Mouse (Mus musculus) midbrain, embryonic 13.5 days (tissue): Measurements from ENCODE around the gene Pabpc1l. TPM values are rescaled to one million over a fixed set of nuclear protein-coding genes. Genes with fewer than 3 reads are reported as not detected.
A peak's percentile ranks its signal among the peaks of the same experiment; 100 is the strongest.

Experiments
- ATAC-seq: fragments of 200-750 bp; cut with Nextera tagmentation; 2 replicates; pipeline ENCODE4 v1.8.0; 2017; ENCODE audit warnings: mild to moderate bottlenecking, moderate TSS enrichment, moderate library complexity
- H3K27ac ChIP-seq: fragments of 300-500 bp; sonication (generic); 2 replicates; pipeline ENCODE4 v1.5.1; 2015; ENCODE audit warnings: inconsistent platforms, mild to moderate bottlenecking, moderate library complexity
- H3K27me3 ChIP-seq: fragments of 300-500 bp; sonication (generic); 2 replicates; pipeline ENCODE4 v1.6.1; 2015; ENCODE audit warnings: mild to moderate bottlenecking, inconsistent platforms
- H3K36me3 ChIP-seq: fragments of 300-500 bp; sonication (generic); 2 replicates; pipeline ENCODE4 v1.6.1; 2015; ENCODE audit warnings: mild to moderate bottlenecking, inconsistent platforms
- H3K4me1 ChIP-seq: fragments of 300-500 bp; sonication (generic); replicated peaks from 2 replicates; pipeline ENCODE4 v1.6.1; 2015; ENCODE audit warnings: inconsistent platforms
- H3K4me2 ChIP-seq: fragments of 300-500 bp; sonication (generic); replicated peaks from 2 replicates; pipeline ENCODE4 v1.6.1; 2015; ENCODE audit warnings: moderate library complexity, mild to moderate bottlenecking, inconsistent platforms
- H3K4me3 ChIP-seq: fragments of 300-500 bp; sonication (generic); replicated peaks from 2 replicates; pipeline ENCODE4 v1.5.1; 2015; ENCODE audit warnings: mild to moderate bottlenecking, inconsistent platforms
- H3K9ac ChIP-seq: fragments of 300-500 bp; sonication (generic); replicated peaks from 2 replicates; pipeline ENCODE4 v1.6.1; 2015; ENCODE audit warnings: mild to moderate bottlenecking, inconsistent platforms
- H3K9me3 ChIP-seq: fragments of 300-500 bp; sonication (generic); 2 replicates; pipeline ENCODE4 v1.6.1; 2016; ENCODE audit warnings: mild to moderate bottlenecking, inconsistent platforms
- WGBS: fragments of 180-500 bp; shearing (Covaris S2); methylation state at CpG from one replicate; pipeline ENCODE4 v1.1.7; 2015; 5-methylcytosine and 5-hydroxymethylcytosine counted together
- polyA plus RNA-seq: library from polyadenylated mRNA; unstranded; fragments of >200 nt; fragmentation: Nextera tagmentation; extraction: Ambion mirVana; gene quantifications from 2 replicates; pipeline ENCODE4 v1.2.1, GENCODE M21; 2015

The Pabpc1l gene
- polyA plus RNA-seq, 1 experiment from 2014 or later: 1.8 TPM

DNA sequence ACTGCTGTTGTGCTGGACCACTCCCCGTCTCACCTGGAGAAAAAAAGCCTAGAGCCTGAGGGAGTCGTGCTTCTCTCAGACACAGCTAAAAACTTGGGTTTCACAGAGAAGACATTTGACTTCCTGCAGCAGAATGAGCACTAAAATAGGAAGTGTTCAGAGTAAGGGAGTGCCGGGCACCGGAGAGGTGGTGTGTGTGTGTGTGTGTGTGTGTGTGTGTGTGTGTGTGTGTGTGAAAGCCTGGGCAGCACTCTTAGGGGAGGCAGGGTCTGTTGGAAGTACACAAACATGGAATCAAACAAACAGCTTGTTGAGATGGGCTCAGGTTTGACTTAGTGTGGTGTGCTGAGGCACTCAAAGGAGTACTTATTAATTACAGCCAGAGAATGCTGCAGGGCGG, 49.8 kb downstream of the Pabpc1l start:
- no peak overlapping the region for H3K27ac ChIP-seq
- 60% methylated on average over 5 of the region's 5 CpGs for WGBS
- H3K4me3 ChIP-seq: peak overlapping the region; percentile 96
- H3K9me3 ChIP-seq: no peaks in the 10 kb centered on the region
- H3K27me3 ChIP-seq: no peaks in the 10 kb centered on the region
- H3K9ac ChIP-seq: peak overlapping the region; percentile 92
- H3K4me1 ChIP-seq: peaks cover 15% of the 10 kb centered on the region
- peak overlapping the region; percentile 95 for H3K4me2 ChIP-seq
- ATAC-seq: no peak
- H3K36me3 ChIP-seq: peaks cover 8% of the 10 kb centered on the region

DNA sequence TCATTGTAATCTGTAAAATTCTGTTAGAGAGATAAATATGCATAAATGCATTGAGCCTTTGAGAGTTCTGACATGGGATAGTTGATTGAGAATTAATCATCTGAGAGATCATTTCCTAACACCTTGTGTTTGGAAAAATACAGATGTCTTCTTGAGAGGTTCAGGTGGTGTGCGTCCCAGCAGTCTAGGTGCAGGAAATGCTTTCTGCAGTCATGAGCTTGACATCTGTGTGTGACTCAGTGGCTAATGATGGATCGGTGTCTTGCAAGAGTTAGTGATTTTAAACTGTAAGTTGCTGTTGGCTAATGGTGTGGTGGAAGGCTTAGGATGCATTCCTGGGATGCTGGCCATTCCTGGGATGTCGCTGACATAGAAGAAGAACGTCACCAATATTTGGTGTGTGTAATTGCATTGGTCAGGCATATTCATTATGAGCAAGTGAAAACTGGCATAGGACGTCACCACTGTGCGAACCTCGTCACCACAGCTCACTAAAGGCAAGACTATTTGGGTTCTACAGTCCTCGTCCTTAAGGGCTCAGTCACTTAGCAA, 51.7 kb downstream of the Pabpc1l start:
- H3K27ac ChIP-seq: no peak overlapping the region
- peaks cover 26% of the 10 kb centered on the region for H3K36me3 ChIP-seq
- WGBS: 95% methylated on average over 8 of the region's 8 CpGs
- no peaks in the 10 kb centered on the region for H3K9me3 ChIP-seq
- no peaks in the 10 kb centered on the region for H3K27me3 ChIP-seq
- no peak overlapping the region for H3K4me3 ChIP-seq
- H3K9ac ChIP-seq: no peak overlapping the region
- no peak for ATAC-seq
- peaks cover 13% of the 10 kb centered on the region for H3K4me1 ChIP-seq
- H3K4me2 ChIP-seq: no peak overlapping the region

DNA sequence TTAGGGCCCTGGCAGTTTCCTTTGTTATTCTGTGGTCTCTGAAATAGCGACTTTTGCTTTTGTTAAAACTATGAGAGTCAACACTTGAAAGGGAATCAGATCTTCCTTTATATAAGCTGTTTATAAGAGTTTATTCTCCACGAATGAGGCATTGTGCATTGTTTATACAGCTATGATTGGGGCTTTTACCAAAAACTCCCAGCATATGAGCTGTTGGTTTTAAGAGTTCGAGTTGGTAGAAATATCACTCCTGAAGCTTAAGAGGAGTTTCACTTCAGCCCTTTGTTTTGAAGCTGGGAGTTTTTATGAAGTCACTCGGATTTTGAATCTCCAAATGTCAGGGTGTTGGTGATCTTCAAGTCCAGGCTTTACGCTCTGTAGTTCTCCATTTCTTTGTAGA, 52.6 kb downstream of the Pabpc1l start:
- H3K27ac ChIP-seq: no peak overlapping the region
- no peak overlapping the region for H3K4me3 ChIP-seq
- H3K4me1 ChIP-seq: peaks cover 13% of the 10 kb centered on the region
- no peak for ATAC-seq
- no peaks in the 10 kb centered on the region for H3K9me3 ChIP-seq
- H3K4me2 ChIP-seq: no peak overlapping the region
- no peaks in the 10 kb centered on the region for H3K27me3 ChIP-seq
- H3K36me3 ChIP-seq: peaks cover 35% of the 10 kb centered on the region
- WGBS: 88% methylated on average over 5 of the region's 5 CpGs
- no peak overlapping the region for H3K9ac ChIP-seq

DNA sequence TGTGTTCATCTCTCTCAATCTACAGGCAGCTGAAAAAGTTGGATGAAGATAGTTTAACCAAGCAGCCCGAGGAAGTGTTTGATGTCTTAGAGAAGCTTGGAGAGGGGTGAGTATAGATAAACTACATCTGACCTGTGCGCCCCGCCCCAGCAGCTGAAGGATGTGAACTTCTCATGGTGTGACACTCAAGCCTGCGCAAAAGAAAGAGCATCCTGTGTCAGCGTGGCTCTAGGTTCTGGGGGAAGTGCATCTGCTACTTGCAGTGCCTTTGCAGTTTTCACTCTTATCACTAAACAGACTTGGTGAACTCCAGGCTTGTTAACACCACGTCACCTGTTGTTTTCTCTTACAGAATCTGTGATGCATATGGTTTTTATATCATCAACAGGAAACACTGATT, 54.2 kb downstream of the Pabpc1l start:
- Histone ChIP-seq H3K9me3 (no peaks in the 10 kb centered on the region), H3K4me2 (no peak overlapping the region), H3K4me1 (peaks cover 12% of the 10 kb centered on the region), H3K27me3 (no peaks in the 10 kb centered on the region), H3K27ac (no peak overlapping the region), H3K9ac (no peak overlapping the region), H3K36me3 (peaks cover 52% of the 10 kb centered on the region), H3K4me3 (no peak overlapping the region)
- no peak for ATAC-seq
- WGBS: 92% methylated on average over 6 of the region's 6 CpGs

DNA sequence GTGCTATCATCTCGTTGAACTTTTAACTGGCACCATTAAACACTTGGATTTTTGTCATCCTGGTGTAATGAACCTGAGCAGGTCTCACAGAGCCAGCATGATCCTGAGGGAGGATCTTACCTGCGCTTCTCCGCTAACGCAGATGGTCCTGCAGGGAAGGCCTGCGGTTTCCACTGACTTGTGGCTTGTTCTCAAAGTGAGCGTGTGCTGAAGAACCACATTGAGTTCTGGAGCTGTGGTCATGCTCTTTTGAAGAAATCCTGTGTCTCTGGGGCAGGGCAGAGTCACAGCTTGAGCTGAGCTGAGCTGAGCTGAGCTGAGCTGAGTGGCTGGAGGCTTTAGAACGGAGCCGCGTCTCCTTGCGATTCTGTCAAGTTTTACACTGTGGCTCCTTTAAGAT, 56.3 kb downstream of the Pabpc1l start:
- Histone ChIP-seq H3K27me3 (no peaks in the 10 kb centered on the region), H3K9me3 (no peaks in the 10 kb centered on the region), H3K4me3 (no peak overlapping the region), H3K27ac (no peak overlapping the region), H3K36me3 (peaks cover 66% of the 10 kb centered on the region), H3K4me2 (no peak overlapping the region), H3K9ac (no peak overlapping the region), H3K4me1 (no peaks in the 10 kb centered on the region)
- ATAC-seq: no peak
- 98% methylated on average over 10 of the region's 10 CpGs for WGBS

DNA sequence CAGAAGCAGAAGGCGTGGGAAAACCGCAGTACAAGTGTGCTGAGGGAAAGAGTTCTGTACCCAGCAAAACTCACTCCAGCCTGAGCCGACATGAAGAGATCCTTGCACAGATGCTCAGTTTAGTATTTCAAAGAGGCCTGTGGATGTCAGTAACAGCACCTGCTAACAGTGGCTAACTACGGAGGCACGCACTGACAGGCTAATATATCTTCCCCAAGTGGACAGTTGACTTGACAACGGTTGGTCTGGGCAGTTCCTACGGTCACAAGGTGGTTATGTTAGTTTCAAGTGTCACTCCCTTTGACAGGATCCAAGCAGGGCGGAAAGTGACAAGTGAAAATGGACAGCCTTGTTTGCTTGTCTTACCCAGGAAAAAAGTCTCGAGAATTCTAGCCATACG, 56.9 kb downstream of the Pabpc1l start:
- no peak overlapping the region for H3K9ac ChIP-seq
- H3K4me3 ChIP-seq: no peak overlapping the region
- 96% methylated on average over 10 of the region's 10 CpGs for WGBS
- H3K27me3 ChIP-seq: no peaks in the 10 kb centered on the region
- no peak for ATAC-seq
- no peak overlapping the region for H3K27ac ChIP-seq
- no peaks in the 10 kb centered on the region for H3K4me1 ChIP-seq
- no peaks in the 10 kb centered on the region for H3K9me3 ChIP-seq
- no peak overlapping the region for H3K4me2 ChIP-seq
- H3K36me3 ChIP-seq: peaks cover 72% of the 10 kb centered on the region

DNA sequence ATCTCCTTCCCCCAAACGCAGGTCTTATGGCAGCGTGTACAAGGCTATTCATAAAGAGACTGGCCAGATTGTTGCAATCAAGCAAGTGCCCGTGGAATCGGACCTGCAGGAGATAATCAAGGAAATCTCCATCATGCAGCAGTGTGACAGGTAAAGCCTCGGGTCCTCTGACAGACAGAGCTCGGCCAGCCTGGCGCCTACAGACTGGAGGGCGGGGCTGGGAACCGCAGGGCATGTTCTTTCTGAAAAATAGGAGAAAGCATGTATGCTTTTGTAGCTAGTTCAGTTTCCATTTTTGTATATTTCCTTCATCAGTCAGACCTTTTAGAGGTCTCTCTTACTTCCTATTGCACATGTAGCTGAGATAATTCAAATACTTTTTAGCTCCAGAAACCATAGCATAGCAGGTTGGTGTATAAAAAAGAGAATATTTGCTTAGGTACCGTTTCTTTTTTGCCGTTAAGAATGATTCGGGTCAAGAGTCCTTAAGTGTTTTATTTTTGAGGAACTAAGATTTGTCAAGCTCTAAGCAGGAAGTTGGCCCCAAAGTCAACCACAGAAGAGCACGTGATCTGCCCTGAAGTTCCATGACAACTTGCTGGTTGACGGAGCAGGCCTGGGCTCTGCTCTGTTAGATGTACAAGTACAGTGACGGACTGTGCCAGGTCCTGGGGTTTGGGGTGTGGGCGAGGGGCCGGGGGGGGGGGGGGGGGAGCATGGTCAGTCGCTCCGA, 58.5 kb downstream of the Pabpc1l start:
- Histone ChIP-seq H3K36me3 (peaks cover 88% of the 10 kb centered on the region), H3K4me2 (no peak overlapping the region), H3K9me3 (no peaks in the 10 kb centered on the region), H3K4me1 (no peaks in the 10 kb centered on the region), H3K27me3 (no peaks in the 10 kb centered on the region), H3K27ac (no peak overlapping the region), H3K9ac (no peak overlapping the region), H3K4me3 (no peak overlapping the region)
- no peak for ATAC-seq
- 95% methylated on average over 19 of the region's 19 CpGs for WGBS

DNA sequence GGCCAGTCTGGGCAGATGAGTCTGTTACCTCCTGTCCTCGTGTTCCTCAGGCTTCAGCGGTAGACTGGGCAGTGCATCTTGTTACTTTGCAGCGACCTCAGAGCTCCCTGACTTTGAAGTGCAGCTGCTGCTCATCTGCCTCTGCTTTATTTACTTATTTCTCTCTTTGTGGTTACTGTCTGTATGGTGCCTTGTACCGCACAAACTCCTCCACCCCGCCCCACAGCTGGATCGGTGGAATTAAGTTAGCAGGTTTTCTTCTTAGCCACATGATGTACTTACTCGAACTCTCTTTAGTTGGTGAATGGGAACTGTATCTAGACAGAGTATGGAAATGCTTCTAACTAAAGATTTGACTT, 59.1 kb downstream of the Pabpc1l start:
- no peak for ATAC-seq
- Histone ChIP-seq H3K4me3 (no peak overlapping the region), H3K27me3 (no peaks in the 10 kb centered on the region), H3K9me3 (no peaks in the 10 kb centered on the region), H3K4me1 (no peaks in the 10 kb centered on the region), H3K9ac (no peak overlapping the region), H3K36me3 (peaks cover 93% of the 10 kb centered on the region), H3K4me2 (no peak overlapping the region), H3K27ac (no peak overlapping the region)
- WGBS: 95% methylated on average over 7 of the region's 7 CpGs

DNA sequence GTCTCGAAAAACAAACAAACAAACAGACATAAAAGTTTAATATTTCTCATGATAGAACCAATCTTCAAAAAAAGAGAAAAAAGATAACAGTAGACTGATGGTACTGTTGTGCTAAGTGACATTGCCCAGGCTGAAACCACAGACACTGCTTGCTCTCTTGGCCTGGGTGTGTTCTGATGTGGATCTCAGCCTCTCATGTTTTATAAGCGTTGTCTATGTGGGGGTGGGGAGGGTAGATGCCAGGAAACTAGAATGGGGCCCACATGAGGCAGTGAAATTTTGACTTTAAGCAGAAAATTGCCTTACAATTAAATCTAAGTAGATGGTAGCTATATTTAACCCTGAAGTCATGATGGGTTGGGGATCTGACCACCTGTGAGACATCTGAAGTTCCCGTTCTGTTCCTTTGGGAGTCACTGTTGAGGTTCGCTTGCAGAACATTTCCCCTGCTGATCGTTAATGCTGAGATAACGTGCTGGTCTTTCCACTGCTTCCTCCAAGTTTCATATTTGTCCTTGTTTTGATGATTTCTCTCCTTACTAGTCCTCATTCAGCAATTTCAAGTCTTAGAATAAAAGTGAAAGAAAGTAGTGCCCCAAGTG, 62.3 kb downstream of the Pabpc1l start:
- Histone ChIP-seq H3K9me3 (no peaks in the 10 kb centered on the region), H3K4me2 (no peak overlapping the region), H3K4me3 (no peak overlapping the region), H3K36me3 (peaks cover 87% of the 10 kb centered on the region), H3K4me1 (no peaks in the 10 kb centered on the region), H3K27me3 (no peaks in the 10 kb centered on the region), H3K9ac (no peak overlapping the region), H3K27ac (no peak overlapping the region)
- 95% methylated on average over 6 of the region's 6 CpGs for WGBS
- no peak for ATAC-seq

DNA sequence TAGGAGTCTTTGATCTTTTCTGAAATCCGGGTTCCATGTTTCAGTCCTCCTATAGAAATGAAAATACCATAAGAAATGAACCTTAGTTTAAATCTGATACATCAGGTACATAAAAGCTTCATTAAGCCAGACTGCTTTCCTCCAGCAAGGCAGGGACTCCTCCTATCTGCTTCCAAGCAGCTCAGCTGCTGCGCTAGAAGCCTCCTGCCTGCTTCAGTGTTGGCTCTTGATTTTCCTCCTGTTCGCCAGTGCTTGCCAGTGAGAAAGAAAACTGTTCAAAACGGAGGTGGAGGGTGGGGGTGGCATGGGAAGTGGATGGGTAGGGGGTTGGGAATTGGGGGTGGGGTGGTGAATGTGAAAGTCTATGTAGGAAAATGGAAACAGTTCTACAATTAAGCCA, 64.3 kb downstream of the Pabpc1l start:
- no peak overlapping the region for H3K4me2 ChIP-seq
- no peak for ATAC-seq
- H3K27me3 ChIP-seq: no peaks in the 10 kb centered on the region
- H3K36me3 ChIP-seq: peaks cover 69% of the 10 kb centered on the region
- H3K4me1 ChIP-seq: no peaks in the 10 kb centered on the region
- H3K27ac ChIP-seq: no peak overlapping the region
- 91% methylated on average over 4 of the region's 4 CpGs for WGBS
- no peak overlapping the region for H3K9ac ChIP-seq
- no peaks in the 10 kb centered on the region for H3K9me3 ChIP-seq
- H3K4me3 ChIP-seq: no peak overlapping the region

DNA sequence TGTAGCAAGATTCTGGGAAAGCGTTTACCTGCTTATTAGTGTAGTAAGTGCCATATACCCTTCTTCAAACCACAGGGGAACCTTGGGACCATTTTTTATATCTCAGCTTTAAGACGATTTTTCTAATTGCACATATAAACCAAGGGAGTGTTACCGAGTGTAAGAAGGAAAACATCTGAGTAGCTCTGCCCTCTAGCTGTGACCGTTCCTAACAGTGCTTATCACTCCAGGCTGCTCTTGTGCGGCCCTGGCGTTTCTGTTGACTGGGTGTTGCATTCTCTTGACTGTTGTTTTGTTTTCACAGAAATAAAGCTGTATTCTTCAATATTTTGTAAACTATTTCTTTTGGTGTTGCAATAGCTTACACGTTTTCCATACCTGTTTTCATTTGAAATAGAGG, 68.9 kb downstream of the Pabpc1l start:
- Histone ChIP-seq H3K27me3 (no peaks in the 10 kb centered on the region), H3K4me1 (no peaks in the 10 kb centered on the region), H3K36me3 (peaks cover 58% of the 10 kb centered on the region), H3K9ac (no peak overlapping the region), H3K4me2 (no peak overlapping the region), H3K9me3 (no peaks in the 10 kb centered on the region), H3K27ac (no peak overlapping the region), H3K4me3 (no peak overlapping the region)
- ATAC-seq: no peak
- 84% methylated on average over 7 of the region's 7 CpGs for WGBS

DNA sequence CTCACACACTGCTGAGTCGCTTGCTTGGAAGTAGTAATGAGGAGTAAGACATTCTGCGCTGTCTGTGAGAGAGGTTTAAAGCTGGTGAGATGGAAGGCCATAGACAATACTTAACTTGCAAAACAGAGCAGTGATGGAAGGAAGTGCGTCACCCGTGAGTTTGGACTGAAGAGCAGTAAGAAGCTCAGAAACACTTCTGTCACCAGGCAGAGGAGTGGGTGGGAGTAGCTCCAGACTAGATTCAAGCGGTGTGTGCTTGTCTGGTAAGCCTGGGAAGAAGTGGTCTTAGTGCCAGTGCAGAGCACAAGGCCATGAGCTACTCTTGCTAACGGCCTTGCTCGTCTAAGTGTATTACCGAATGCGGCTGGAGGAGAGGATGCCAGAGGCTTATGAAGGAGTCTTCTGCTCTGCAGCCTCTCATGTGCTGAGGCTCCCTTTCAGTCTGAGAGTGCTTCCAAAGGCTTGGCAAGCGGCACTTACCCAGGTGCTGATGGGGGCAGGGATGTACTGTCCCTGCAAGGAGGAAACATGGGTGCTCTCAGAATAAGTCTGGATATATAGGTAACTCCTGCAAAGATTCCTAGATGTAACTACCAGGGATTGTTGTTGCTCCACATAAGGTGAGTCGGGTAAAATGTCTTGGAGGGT, 73.5 kb downstream of the Pabpc1l start:
- Histone ChIP-seq H3K27ac (no peak overlapping the region), H3K4me2 (no peak overlapping the region), H3K9me3 (no peaks in the 10 kb centered on the region), H3K27me3 (no peaks in the 10 kb centered on the region), H3K9ac (no peak overlapping the region), H3K4me1 (no peaks in the 10 kb centered on the region), H3K36me3 (peaks cover 67% of the 10 kb centered on the region), H3K4me3 (no peak overlapping the region)
- 95% methylated on average over 11 of the region's 11 CpGs for WGBS
- ATAC-seq: no peak
